Mouse (Mus musculus) kidney, embryonic 15.5 days (tissue): ENCODE results near the gene Ppa2. TPM values are rescaled to one million over a fixed set of nuclear protein-coding genes. Genes with fewer than 3 reads are reported as not detected.

Experiments used
- ATAC-seq: fragments of 200-750 bp; cut with Nextera tagmentation; replicated peaks from 2 replicates; pipeline ENCODE4 v1.8.0; 2017; ENCODE audit warnings: moderate TSS enrichment; ENCODE audit not compliant: low FRiP score
- H3K27ac ChIP-seq: fragments of 300-500 bp; sonication (generic); 2 replicates; pipeline ENCODE4 v1.5.1; 2015; ENCODE audit warnings: mild to moderate bottlenecking, inconsistent platforms
- H3K27me3 ChIP-seq: fragments of 300-500 bp; sonication (generic); 2 replicates; pipeline ENCODE4 v1.6.1; 2015; ENCODE audit warnings: inconsistent platforms
- H3K36me3 ChIP-seq: fragments of 300-500 bp; sonication (generic); 2 replicates; pipeline ENCODE4 v1.6.1; 2015; ENCODE audit warnings: inconsistent platforms
- H3K4me1 ChIP-seq: fragments of 300-500 bp; sonication (generic); 2 replicates; pipeline ENCODE4 v1.6.1; 2015; ENCODE audit warnings: inconsistent platforms
- H3K4me2 ChIP-seq: fragments of 300-500 bp; sonication (generic); 2 replicates; pipeline ENCODE4 v1.6.1; 2015; ENCODE audit warnings: moderate library complexity, mild to moderate bottlenecking, inconsistent platforms
- H3K4me3 ChIP-seq: fragments of 300-500 bp; sonication (generic); replicated peaks from 2 replicates; pipeline ENCODE4 v1.5.1; 2015; ENCODE audit warnings: mild to moderate bottlenecking, inconsistent platforms
- H3K9ac ChIP-seq: fragments of 300-500 bp; sonication (generic); 2 replicates; pipeline ENCODE4 v1.6.1; 2015; ENCODE audit warnings: mild to moderate bottlenecking, inconsistent platforms
- H3K9me3 ChIP-seq: fragments of 300-500 bp; sonication (generic); replicated peaks from 2 replicates; pipeline ENCODE4 v1.6.1; 2016; ENCODE audit warnings: inconsistent platforms
- WGBS: fragments of 180-500 bp; shearing (Covaris S2); methylation state at CpG from one replicate; pipeline ENCODE4 v1.1.7; 2015; ENCODE audit warnings: mixed read lengths; 5-methylcytosine and 5-hydroxymethylcytosine counted together
- polyA plus RNA-seq: library from polyadenylated mRNA; unstranded; fragments of >200 nt; fragmentation: Nextera tagmentation; extraction: Ambion mirVana; gene quantifications from 2 replicates; pipeline ENCODE4 v1.2.1, GENCODE M21; 2015

The Ppa2 gene
- 99.8 and 106 TPM in 2 replicates for polyA plus RNA-seq

GRCm38 (mm10) chr3:133309954-133310808, at the start of gene Ppa2:
Gene Ppa2 (plus strand): TSS chr3:133310110.
- Histone ChIP-seq H3K27ac (peak within 1 kb of the TSS; percentile 98), H3K4me2 (peak within 1 kb of the TSS; percentile 59), H3K36me3 (0 out of 2 replicates have a peak, but pooled peaks cover 3% of the 10 kb centered on the region), H3K4me1 (peaks cover 12% of the 10 kb centered on the region; the same call in 1 of the 2 replicates), H3K9me3 (0 out of 2 replicates have a peak, but pooled peaks cover 8% of the 10 kb centered on the region), H3K9ac (peak within 1 kb of the TSS; percentile 81), H3K4me3 (peak within 1 kb of the TSS; percentile 62), H3K27me3 (no peaks in the 10 kb centered on the region)
- under 1% methylated on average over 85 of the region's 95 CpGs for WGBS
- ATAC-seq, result peak; percentile 96

DNA sequence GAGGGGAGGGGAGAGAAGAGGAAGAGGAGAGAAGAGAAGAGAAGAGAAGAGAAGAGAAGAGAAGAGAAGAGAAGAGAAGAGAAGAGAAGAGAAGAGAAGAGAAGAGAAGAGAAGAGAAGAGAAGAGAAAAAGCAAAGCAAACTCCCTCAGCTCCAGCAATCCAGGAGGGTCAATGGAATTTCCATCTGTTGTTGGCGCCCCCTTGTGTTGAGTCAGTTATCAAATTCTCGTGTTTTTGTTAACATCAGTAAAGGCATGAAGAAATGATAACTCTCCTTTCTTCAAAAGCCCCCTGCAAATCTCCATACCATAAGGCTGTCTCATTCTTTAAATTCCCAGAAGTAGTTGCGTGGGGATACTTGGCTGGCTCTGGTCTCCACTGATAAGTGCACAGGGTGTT, 38.0 kb upstream of the Ppa2 start:
- no peak overlapping the region for H3K9ac ChIP-seq
- WGBS, result 10% methylated on average over 3 of the region's 3 CpGs
- no peak overlapping the region for H3K4me2 ChIP-seq
- ATAC-seq, result no peak
- no peaks in the 10 kb centered on the region for H3K27me3 ChIP-seq
- H3K4me3 ChIP-seq, result no peak overlapping the region
- no peaks in the 10 kb centered on the region for H3K36me3 ChIP-seq
- H3K27ac ChIP-seq, result no peak overlapping the region
- H3K4me1 ChIP-seq, result no peaks in the 10 kb centered on the region
- H3K9me3 ChIP-seq, result no peaks in the 10 kb centered on the region

DNA sequence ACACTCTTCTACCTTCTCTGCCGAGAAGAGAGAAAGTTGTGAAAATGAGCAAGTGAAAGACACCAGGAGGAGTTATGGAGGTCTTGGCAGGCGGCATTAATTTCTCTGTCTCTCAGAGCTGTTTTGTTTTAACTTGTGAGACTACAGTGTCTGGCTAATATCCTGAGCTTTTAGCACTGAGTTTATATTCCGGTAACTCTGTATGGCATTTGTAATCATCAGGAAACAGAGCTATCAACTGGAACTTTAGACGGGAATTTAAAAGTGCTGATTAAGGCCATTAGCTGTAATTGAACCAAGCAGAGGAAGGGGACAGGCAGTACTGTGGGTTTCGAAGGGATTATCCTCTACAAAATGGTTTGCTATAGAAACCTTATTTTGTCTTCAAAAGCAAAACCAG, 25.3 kb upstream of the Ppa2 start:
- no peak overlapping the region for H3K27ac ChIP-seq
- H3K4me3 ChIP-seq, result no peak overlapping the region
- ATAC-seq, result no peak
- 44% methylated on average over 5 of the region's 5 CpGs for WGBS
- H3K36me3 ChIP-seq, result no peaks in the 10 kb centered on the region
- no peak overlapping the region for H3K9ac ChIP-seq
- H3K9me3 ChIP-seq, result no peaks in the 10 kb centered on the region
- no peaks in the 10 kb centered on the region for H3K4me1 ChIP-seq
- H3K27me3 ChIP-seq, result no peaks in the 10 kb centered on the region
- H3K4me2 ChIP-seq, result no peak overlapping the region

- no peak for ATAC-seq
Observed at GRCm38 (mm10) chr3:133288795-133289194, 21.1 kb upstream of the Ppa2 start.

GRCm38 (mm10) chr3:133304328-133304727, 5.6 kb upstream of the Ppa2 start:
- no peak for ATAC-seq
- no peak overlapping the region for H3K4me3 ChIP-seq
- H3K27ac ChIP-seq, result no peak overlapping the region
- H3K27me3 ChIP-seq, result no peaks in the 10 kb centered on the region
- no peak overlapping the region for H3K4me2 ChIP-seq
- H3K9ac ChIP-seq, result no peak overlapping the region
- H3K9me3 ChIP-seq, result 0 out of 2 replicates have a peak, but pooled peaks cover 7% of the 10 kb centered on the region
- WGBS, result 90% methylated on average over 3 of the region's 3 CpGs
- no peaks in the 10 kb centered on the region for H3K4me1 ChIP-seq
- H3K36me3 ChIP-seq, result 0 out of 2 replicates have a peak, but pooled peaks cover 3% of the 10 kb centered on the region

More at GRCm38 (mm10) chr3:133288795-133289194, 21.1 kb upstream of the Ppa2 start:
- WGBS, result 87% methylated on average over 2 of the region's 2 CpGs
- Histone ChIP-seq H3K9me3 (no peaks in the 10 kb centered on the region), H3K9ac (no peak overlapping the region), H3K4me3 (no peak overlapping the region), H3K27me3 (no peaks in the 10 kb centered on the region), H3K27ac (no peak overlapping the region), H3K4me2 (no peak overlapping the region), H3K4me1 (no peaks in the 10 kb centered on the region), H3K36me3 (no peaks in the 10 kb centered on the region)

DNA sequence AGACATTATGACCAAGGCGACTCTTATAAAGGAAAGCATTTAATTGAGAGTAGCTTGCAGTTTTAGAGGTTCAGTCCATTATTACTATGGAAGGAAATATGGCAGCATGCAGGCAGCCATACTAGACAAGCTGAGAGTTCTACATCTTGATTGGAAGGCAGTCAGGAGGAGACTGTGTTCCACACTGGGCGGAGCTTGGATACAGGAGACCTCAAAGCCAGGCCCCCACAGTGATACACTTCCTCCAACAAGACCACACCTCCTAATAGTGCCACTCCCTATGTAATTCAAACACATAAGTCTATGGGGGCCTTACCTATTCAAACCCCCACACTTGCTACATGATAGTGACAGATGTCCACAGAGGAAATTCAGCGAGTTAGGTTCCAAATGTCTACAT, 1.5 kb upstream of the Ppa2 start:
- Histone ChIP-seq H3K36me3 (0 out of 2 replicates have a peak, but pooled peaks cover 3% of the 10 kb centered on the region), H3K4me2 (no peak overlapping the region), H3K27ac (no peak overlapping the region), H3K4me1 (peaks cover 12% of the 10 kb centered on the region; the same call in 1 of the 2 replicates), H3K9ac (no peak overlapping the region), H3K4me3 (no peak overlapping the region), H3K27me3 (no peaks in the 10 kb centered on the region), H3K9me3 (0 out of 2 replicates have a peak, but pooled peaks cover 8% of the 10 kb centered on the region)
- 95% methylated on average over 3 of the region's 3 CpGs for WGBS
- ATAC-seq, result no peak

GRCm38 (mm10) chr3:133309359-133309758, 551 bp upstream of the Ppa2 start:
- Histone ChIP-seq H3K4me2 (peak overlapping the region; percentile 59), H3K9ac (no peak overlapping the region), H3K36me3 (0 out of 2 replicates have a peak, but pooled peaks cover 3% of the 10 kb centered on the region), H3K4me3 (peak overlapping the region; percentile 62; the same call in 1 of the 2 replicates), H3K27ac (peak overlapping the region; percentile 98), H3K9me3 (0 out of 2 replicates have a peak, but pooled peaks cover 8% of the 10 kb centered on the region), H3K4me1 (peaks cover 12% of the 10 kb centered on the region; the same call in 1 of the 2 replicates), H3K27me3 (no peaks in the 10 kb centered on the region)
- ATAC-seq, result no peak
- WGBS, result 83% methylated on average over 7 of the region's 7 CpGs

DNA sequence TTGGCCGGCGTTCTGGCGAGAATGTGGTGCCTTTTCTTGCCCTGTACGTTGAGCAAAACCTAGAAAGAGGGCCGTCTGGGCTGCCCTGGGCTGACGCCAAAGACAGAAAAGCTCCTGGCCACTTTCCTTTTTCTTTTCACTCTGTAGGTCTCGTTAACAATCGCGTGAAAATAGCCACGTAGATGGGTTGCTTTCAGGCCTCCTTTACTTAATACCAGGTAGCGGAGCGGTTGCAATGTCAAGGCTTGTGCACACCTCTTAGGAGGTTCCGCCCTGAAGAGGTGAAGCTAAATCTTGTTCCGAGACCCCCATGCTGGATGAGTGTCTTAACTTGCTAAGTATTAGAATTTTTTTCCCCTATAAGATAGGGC, 884 bp downstream of the Ppa2 start:
- 0 out of 2 replicates have a peak, but pooled peaks cover 3% of the 10 kb centered on the region for H3K36me3 ChIP-seq
- H3K27ac ChIP-seq, result peak overlapping the region; percentile 98
- H3K4me3 ChIP-seq, result peak overlapping the region; percentile 62
- H3K4me2 ChIP-seq, result peak overlapping the region; percentile 59
- peaks cover 12% of the 10 kb centered on the region; the same call in 1 of the 2 replicates for H3K4me1 ChIP-seq
- H3K27me3 ChIP-seq, result no peaks in the 10 kb centered on the region
- peak overlapping the region; percentile 81 for H3K9ac ChIP-seq
- 0 out of 2 replicates have a peak, but pooled peaks cover 8% of the 10 kb centered on the region for H3K9me3 ChIP-seq
- 20% methylated on average over 14 of the region's 14 CpGs for WGBS
- ATAC-seq, result peak; percentile 21

- H3K4me1 ChIP-seq, result peaks cover 12% of the 10 kb centered on the region; the same call in 1 of the 2 replicates
- H3K9me3 ChIP-seq, result 0 out of 2 replicates have a peak, but pooled peaks cover 4% of the 10 kb centered on the region
- no peak overlapping the region for H3K9ac ChIP-seq
- 87% methylated on average over 3 of the region's 3 CpGs for WGBS
- no peak overlapping the region for H3K4me3 ChIP-seq
- H3K27ac ChIP-seq, result no peak overlapping the region
- H3K36me3 ChIP-seq, result 0 out of 2 replicates have a peak, but pooled peaks cover 3% of the 10 kb centered on the region
- no peak for ATAC-seq
- H3K27me3 ChIP-seq, result no peaks in the 10 kb centered on the region
- no peak overlapping the region for H3K4me2 ChIP-seq
Observed at GRCm38 (mm10) chr3:133312331-133312730, 2.4 kb downstream of the Ppa2 start.

- 82% methylated on average over 6 of the region's 6 CpGs for WGBS
- 0 out of 2 replicates have a peak, but pooled peaks cover 3% of the 10 kb centered on the region for H3K36me3 ChIP-seq
- no peak overlapping the region for H3K4me2 ChIP-seq
- no peak for ATAC-seq
- peaks cover 12% of the 10 kb centered on the region; the same call in 1 of the 2 replicates for H3K4me1 ChIP-seq
- 0 out of 2 replicates have a peak, but pooled peaks cover 4% of the 10 kb centered on the region for H3K9me3 ChIP-seq
- no peak overlapping the region for H3K9ac ChIP-seq
- H3K27me3 ChIP-seq, result no peaks in the 10 kb centered on the region
- H3K27ac ChIP-seq, result no peak overlapping the region
- H3K4me3 ChIP-seq, result no peak overlapping the region
Observed at GRCm38 (mm10) chr3:133312850-133313249, 2.9 kb downstream of the Ppa2 start.

- H3K9me3 ChIP-seq, result 0 out of 2 replicates have a peak, but pooled peaks cover 4% of the 10 kb centered on the region
- 0 out of 2 replicates have a peak, but pooled peaks cover 3% of the 10 kb centered on the region for H3K36me3 ChIP-seq
- H3K27me3 ChIP-seq, result no peaks in the 10 kb centered on the region
- H3K4me1 ChIP-seq, result peaks cover 12% of the 10 kb centered on the region; the same call in 1 of the 2 replicates
- no peak overlapping the region for H3K4me3 ChIP-seq
- no peak overlapping the region for H3K4me2 ChIP-seq
- no peak for ATAC-seq
- WGBS, result 94% methylated on average over 3 of the region's 3 CpGs
- H3K9ac ChIP-seq, result no peak overlapping the region
- H3K27ac ChIP-seq, result no peak overlapping the region
Observed at GRCm38 (mm10) chr3:133313491-133314199, 3.7 kb downstream of the Ppa2 start.
